Mouse (Mus musculus) limb, embryonic 13.5 days (tissue): ENCODE results near the gene Aff1. TPM values are rescaled to one million over a fixed set of nuclear protein-coding genes. Genes with fewer than 3 reads are reported as not detected.

Source experiments
- ATAC-seq: fragments of 200-750 bp; cut with Nextera tagmentation; 2 replicates; pipeline ENCODE4 v1.8.0; 2017; ENCODE audit warnings: low read depth, moderate number of reproducible peaks, moderate TSS enrichment; ENCODE audit not compliant: low FRiP score
- H3K27ac ChIP-seq: fragments of 300-500 bp; sonication (generic); 2 replicates; pipeline ENCODE4 v1.5.1; 2015; ENCODE audit warnings: inconsistent platforms, mild to moderate bottlenecking, moderate library complexity
- H3K27me3 ChIP-seq: fragments of 300-500 bp; sonication (generic); 2 replicates; pipeline ENCODE4 v1.6.1; 2015; ENCODE audit warnings: mild to moderate bottlenecking, inconsistent platforms
- H3K36me3 ChIP-seq: fragments of 300-500 bp; sonication (generic); 2 replicates; pipeline ENCODE4 v1.6.1; 2015; ENCODE audit warnings: inconsistent platforms, mild to moderate bottlenecking, moderate library complexity
- H3K4me1 ChIP-seq: fragments of 300-500 bp; sonication (generic); 2 replicates; pipeline ENCODE4 v1.6.1; 2015; ENCODE audit warnings: inconsistent platforms
- H3K4me2 ChIP-seq: fragments of 300-500 bp; sonication (generic); replicated peaks from 2 replicates; pipeline ENCODE4 v1.6.1; 2015; ENCODE audit warnings: inconsistent platforms, mild to moderate bottlenecking, moderate library complexity
- H3K4me3 ChIP-seq: fragments of 300-500 bp; sonication (generic); 2 replicates; pipeline ENCODE4 v1.5.1; 2015; ENCODE audit warnings: moderate library complexity, mild to moderate bottlenecking, inconsistent platforms
- H3K9ac ChIP-seq: fragments of 300-500 bp; sonication (generic); 2 replicates; pipeline ENCODE4 v1.6.1; 2015; ENCODE audit warnings: mild to moderate bottlenecking, inconsistent platforms
- H3K9me3 ChIP-seq: fragments of 300-500 bp; sonication (generic); 2 replicates; pipeline ENCODE4 v1.6.1; 2016; ENCODE audit warnings: inconsistent platforms
- WGBS: fragments of 180-500 bp; shearing (Covaris S2); methylation state at CpG from one replicate; pipeline ENCODE4 v1.1.7; 2015; 5-methylcytosine and 5-hydroxymethylcytosine counted together
- polyA plus RNA-seq: library from polyadenylated mRNA; unstranded; fragments of >200 nt; fragmentation: Nextera tagmentation; extraction: Ambion mirVana; gene quantifications from 2 replicates; pipeline ENCODE4 v1.2.1, GENCODE M21; 2015

Gene Aff1
- polyA plus RNA-seq, 1 experiment from 2014 or later = 4.1 TPM

- Histone ChIP-seq H3K9me3 (no peaks in the 10 kb centered on the region), H3K4me2 (no peak overlapping the region), H3K27me3 (no peaks in the 10 kb centered on the region), H3K36me3 (peaks cover 2% of the 10 kb centered on the region; the same call in 1 of the 2 replicates), H3K9ac (no peak overlapping the region), H3K4me3 (no peak overlapping the region), H3K4me1 (peaks cover 6% of the 10 kb centered on the region; the same call in 1 of the 2 replicates), H3K27ac (no peak overlapping the region)
- no peak for ATAC-seq
- WGBS = 85% methylated on average over 9 of the region's 9 CpGs
Observed at GRCm38 (mm10) chr5:103821062-103821461, 128.9 kb downstream of the Aff1 start.

- H3K9ac ChIP-seq = no peak overlapping the region
- H3K4me1 ChIP-seq = peaks cover 6% of the 10 kb centered on the region; the same call in 1 of the 2 replicates
- no peaks in the 10 kb centered on the region for H3K9me3 ChIP-seq
- H3K4me2 ChIP-seq = no peak overlapping the region
- H3K27me3 ChIP-seq = no peaks in the 10 kb centered on the region
- WGBS = 60% methylated on average over 13 of the region's 13 CpGs
- H3K36me3 ChIP-seq = peaks cover 7% of the 10 kb centered on the region; the same call in 1 of the 2 replicates
- H3K27ac ChIP-seq = no peak overlapping the region
- no peak overlapping the region for H3K4me3 ChIP-seq
- ATAC-seq = no peak
Observed at GRCm38 (mm10) chr5:103821500-103822298, 129.5 kb downstream of the Aff1 start.

DNA sequence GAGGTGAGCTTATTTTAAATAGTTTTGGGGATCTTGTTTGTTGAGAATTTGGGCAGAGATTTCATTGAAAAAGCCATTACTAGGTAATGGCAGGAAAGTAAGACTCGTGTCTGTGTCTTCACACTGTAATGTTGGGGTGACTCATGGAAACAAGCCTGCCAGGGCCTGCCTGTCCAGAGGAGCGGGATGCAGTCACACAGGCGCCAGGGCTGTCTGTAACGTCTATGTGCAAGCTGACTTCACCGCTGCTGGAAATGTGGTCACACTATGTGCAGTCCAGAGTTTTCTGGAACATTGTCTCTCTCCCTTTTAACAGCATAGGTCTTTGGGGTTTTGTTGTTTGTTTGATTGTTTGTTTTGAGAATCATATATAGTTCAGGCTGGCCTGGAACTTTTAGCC is 130.8 kb downstream of the Aff1 start:
- Histone ChIP-seq H3K36me3 (peaks cover 7% of the 10 kb centered on the region), H3K9ac (no peak overlapping the region), H3K27me3 (no peaks in the 10 kb centered on the region), H3K4me2 (no peak overlapping the region), H3K27ac (no peak overlapping the region), H3K4me1 (peaks cover 13% of the 10 kb centered on the region), H3K9me3 (no peaks in the 10 kb centered on the region), H3K4me3 (no peak overlapping the region)
- WGBS = 88% methylated on average over 5 of the region's 5 CpGs
- no peak for ATAC-seq

GRCm38 (mm10) chr5:103828304-103828703 is 136.1 kb downstream of the Aff1 start:
- Histone ChIP-seq H3K27ac (no peak overlapping the region), H3K36me3 (peaks cover 23% of the 10 kb centered on the region), H3K9me3 (no peaks in the 10 kb centered on the region), H3K4me2 (no peak overlapping the region), H3K4me3 (no peak overlapping the region), H3K9ac (no peak overlapping the region), H3K4me1 (peaks cover 12% of the 10 kb centered on the region), H3K27me3 (no peaks in the 10 kb centered on the region)
- 81% methylated on average over 21 of the region's 21 CpGs for WGBS
- no peak; the same call in 1 of the 2 replicates for ATAC-seq

- WGBS = 86% methylated on average over 8 of the region's 8 CpGs
Observed at GRCm38 (mm10) chr5:103828729-103829128, 136.6 kb downstream of the Aff1 start.

GRCm38 (mm10) chr5:103829158-103829557 is 137.0 kb downstream of the Aff1 start:
- Histone ChIP-seq H3K27me3 (no peaks in the 10 kb centered on the region), H3K36me3 (peaks cover 31% of the 10 kb centered on the region), H3K9ac (no peak overlapping the region), H3K9me3 (no peaks in the 10 kb centered on the region), H3K4me1 (peaks cover 12% of the 10 kb centered on the region), H3K4me3 (no peak overlapping the region), H3K4me2 (no peak overlapping the region), H3K27ac (no peak overlapping the region)
- 71% methylated on average over 12 of the region's 12 CpGs for whole genome bisulfite sequencing
- ATAC-seq = no peak

More at GRCm38 (mm10) chr5:103828729-103829128, 136.6 kb downstream of the Aff1 start:
- Histone ChIP-seq H3K9me3 (no peaks in the 10 kb centered on the region), H3K9ac (no peak overlapping the region), H3K4me1 (peaks cover 12% of the 10 kb centered on the region), H3K4me3 (no peak overlapping the region), H3K36me3 (peaks cover 27% of the 10 kb centered on the region), H3K4me2 (no peak overlapping the region), H3K27me3 (no peaks in the 10 kb centered on the region), H3K27ac (no peak overlapping the region)
- no peak for ATAC-seq

DNA sequence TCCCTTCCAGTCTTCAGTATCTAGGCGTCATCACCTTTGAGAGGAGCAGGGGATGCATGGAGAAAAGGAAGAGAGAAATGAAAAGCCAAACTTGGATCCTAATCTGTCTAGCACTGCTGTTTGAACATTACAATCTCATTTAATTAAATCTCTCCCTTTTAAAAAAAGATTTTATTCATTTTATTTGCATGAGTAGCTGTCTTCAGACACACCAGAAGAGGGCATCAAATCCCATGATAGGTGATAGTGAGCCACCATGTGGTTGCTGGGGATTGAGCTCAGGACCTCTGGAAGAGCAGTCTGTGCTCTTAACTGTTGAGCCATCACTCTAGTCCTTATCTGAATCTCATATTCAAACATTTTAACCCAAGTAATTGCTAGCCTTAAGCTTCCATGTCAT is 138.7 kb downstream of the Aff1 start:
- no peak overlapping the region for H3K27ac ChIP-seq
- no peak overlapping the region for H3K4me2 ChIP-seq
- H3K36me3 ChIP-seq = peaks cover 46% of the 10 kb centered on the region
- H3K27me3 ChIP-seq = no peaks in the 10 kb centered on the region
- no peak overlapping the region for H3K4me3 ChIP-seq
- H3K4me1 ChIP-seq = peaks cover 16% of the 10 kb centered on the region
- no peaks in the 10 kb centered on the region for H3K9me3 ChIP-seq
- H3K9ac ChIP-seq = no peak overlapping the region
- no peak for ATAC-seq
- WGBS = 96% methylated on average over 1 of the region's 1 CpGs

GRCm38 (mm10) chr5:103835471-103836147 is 143.4 kb downstream of the Aff1 start:
- H3K27ac ChIP-seq = no peak overlapping the region
- no peak overlapping the region for H3K4me3 ChIP-seq
- peaks cover 28% of the 10 kb centered on the region for H3K36me3 ChIP-seq
- peaks cover 15% of the 10 kb centered on the region for H3K4me1 ChIP-seq
- 0 out of 2 replicates have a peak, but pooled peaks have one; percentile 24 for ATAC-seq
- no peaks in the 10 kb centered on the region for H3K27me3 ChIP-seq
- no peaks in the 10 kb centered on the region for H3K9me3 ChIP-seq
- no peak overlapping the region for H3K4me2 ChIP-seq
- WGBS = 77% methylated on average over 15 of the region's 15 CpGs
- H3K9ac ChIP-seq = no peak overlapping the region

DNA sequence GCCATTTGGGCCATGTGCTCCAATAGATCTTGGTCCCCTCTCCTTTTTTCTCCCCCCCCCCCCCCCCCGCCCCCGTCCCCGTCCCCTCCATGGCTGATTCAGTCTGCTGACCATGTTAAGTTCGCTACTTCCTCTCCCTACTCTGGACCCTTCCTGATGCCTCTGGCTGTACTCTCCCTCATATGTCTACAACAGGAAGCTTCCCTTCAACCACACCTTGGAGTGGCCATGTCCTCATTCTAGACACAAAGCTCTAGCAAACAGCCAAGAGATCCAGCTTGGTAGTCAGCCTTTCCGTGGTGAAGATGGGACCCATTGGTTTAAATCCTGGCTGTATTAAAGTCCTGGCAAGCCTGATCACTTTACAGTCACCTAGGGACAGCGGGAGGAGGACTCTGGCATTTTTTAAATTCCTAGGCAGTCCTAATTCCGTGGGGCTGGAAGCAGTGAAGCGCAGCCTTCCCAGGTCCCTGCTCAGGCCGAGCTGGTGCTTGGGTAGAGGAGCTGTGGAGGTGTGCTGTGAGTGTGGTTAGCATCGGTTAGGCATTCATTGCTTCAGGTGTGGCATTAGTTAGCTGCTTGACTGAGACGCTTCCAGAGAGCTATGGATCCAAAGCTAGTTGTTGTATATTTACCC is 144.1 kb downstream of the Aff1 start:
- 57% methylated on average over 10 of the region's 11 CpGs for WGBS
- Histone ChIP-seq H3K9ac (no peak overlapping the region), H3K27ac (no peak overlapping the region), H3K4me1 (peaks cover 15% of the 10 kb centered on the region), H3K4me3 (no peak overlapping the region), H3K4me2 (no peak overlapping the region), H3K36me3 (peaks cover 27% of the 10 kb centered on the region), H3K27me3 (no peaks in the 10 kb centered on the region), H3K9me3 (no peaks in the 10 kb centered on the region)
- ATAC-seq = no peak

- H3K27me3 ChIP-seq = no peaks in the 10 kb centered on the region
- peaks cover 15% of the 10 kb centered on the region for H3K4me1 ChIP-seq
- H3K9me3 ChIP-seq = no peaks in the 10 kb centered on the region
- H3K36me3 ChIP-seq = peaks cover 39% of the 10 kb centered on the region
- no peak overlapping the region for H3K4me2 ChIP-seq
- ATAC-seq = no peak
- H3K9ac ChIP-seq = no peak overlapping the region
- 87% methylated on average over 15 of the region's 15 CpGs for WGBS
- no peak overlapping the region for H3K4me3 ChIP-seq
- H3K27ac ChIP-seq = no peak overlapping the region
Observed at GRCm38 (mm10) chr5:103838550-103839264, 146.5 kb downstream of the Aff1 start.

GRCm38 (mm10) chr5:103839265-103839626 is 147.1 kb downstream of the Aff1 start:
- Histone ChIP-seq H3K9ac (no peak overlapping the region), H3K27me3 (no peaks in the 10 kb centered on the region), H3K27ac (no peak overlapping the region), H3K4me2 (no peak overlapping the region), H3K36me3 (peaks cover 33% of the 10 kb centered on the region), H3K4me3 (no peak overlapping the region), H3K9me3 (no peaks in the 10 kb centered on the region), H3K4me1 (peaks cover 17% of the 10 kb centered on the region)
- 83% methylated on average over 3 of the region's 3 CpGs for WGBS
- no peak for ATAC-seq

DNA sequence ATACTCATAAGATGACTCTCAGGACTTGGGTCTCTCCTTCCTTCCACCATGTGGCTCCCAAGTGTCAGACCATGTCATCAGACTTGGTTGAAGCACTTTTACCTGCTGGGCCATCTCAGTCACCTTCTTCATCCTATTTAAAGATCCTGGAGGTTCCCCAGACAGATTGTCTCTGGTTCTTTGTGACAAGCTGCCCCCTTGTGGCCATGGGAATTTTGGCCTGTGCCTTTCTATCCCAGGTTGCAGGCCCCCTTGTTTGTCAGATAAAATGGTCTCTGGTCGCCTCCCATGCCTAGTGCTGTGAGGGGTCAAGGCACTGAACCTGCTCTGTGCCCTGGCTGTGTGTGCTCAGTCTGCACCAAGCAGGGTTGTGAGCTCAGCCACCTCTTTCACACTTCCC is 151.8 kb downstream of the Aff1 start:
- H3K9ac ChIP-seq = no peak overlapping the region
- no peaks in the 10 kb centered on the region for H3K9me3 ChIP-seq
- no peak for ATAC-seq
- WGBS = 73% methylated on average over 1 of the region's 1 CpGs
- no peak overlapping the region for H3K4me3 ChIP-seq
- H3K27ac ChIP-seq = no peak overlapping the region
- H3K4me1 ChIP-seq = peaks cover 25% of the 10 kb centered on the region
- no peak overlapping the region for H3K4me2 ChIP-seq
- peaks cover 40% of the 10 kb centered on the region for H3K36me3 ChIP-seq
- H3K27me3 ChIP-seq = no peaks in the 10 kb centered on the region
